Mouse (Mus musculus): Measurements from ENCODE around the gene Papolg.
"Not testable (repeated sequence)": the region's sequence is repeated elsewhere in the genome, so short reads cannot be mapped to it uniquely, and the experiment has no call there.

Gene Papolg

DNA sequence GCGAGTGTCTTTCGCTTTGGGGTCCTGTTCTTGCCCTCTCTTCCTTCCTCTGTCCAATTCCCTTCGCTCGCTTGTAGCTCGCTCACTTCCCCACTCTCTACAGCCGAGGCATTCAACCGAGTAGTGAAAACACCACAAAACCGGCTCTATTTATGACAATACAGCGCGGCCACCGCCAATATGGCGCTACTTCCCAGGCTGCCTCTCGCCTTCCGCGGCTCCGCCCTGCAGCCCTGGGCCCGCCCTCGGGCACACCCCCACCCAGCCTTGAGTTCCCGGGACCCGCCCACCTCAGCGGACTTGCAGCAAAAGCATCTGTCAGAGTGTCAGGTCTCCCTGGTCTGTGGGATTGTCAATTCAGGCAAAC is at the start of gene Papolg:
Papolg (minus strand) TSS at position 194 of the 367 bp plus-strand sequence.
- DNase-seq (ENCODE audit: low read depth): peak; percentile 95

DNA sequence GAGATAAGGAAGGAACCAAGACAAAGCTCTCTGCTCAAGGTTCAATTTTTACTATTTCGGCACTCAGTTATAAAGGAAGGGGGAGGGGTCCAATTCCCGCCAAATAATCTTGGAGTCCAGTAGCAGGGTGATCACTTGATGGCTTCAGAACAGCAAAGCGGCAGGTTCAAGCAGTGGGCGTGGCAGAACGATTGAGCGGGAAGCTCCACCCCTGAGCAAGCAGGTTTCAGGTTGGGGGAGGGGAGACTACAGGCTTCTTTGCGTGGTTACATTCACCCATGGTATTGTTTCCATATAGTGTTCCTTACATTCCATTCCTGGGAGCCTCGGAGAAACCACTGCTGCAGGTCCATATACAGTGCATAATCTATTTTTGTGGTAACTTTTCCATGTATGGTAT is 33.1 kb upstream of the Papolg start:
- DNase-seq (ENCODE audit: low read depth): not testable (repeated sequence)

DNA sequence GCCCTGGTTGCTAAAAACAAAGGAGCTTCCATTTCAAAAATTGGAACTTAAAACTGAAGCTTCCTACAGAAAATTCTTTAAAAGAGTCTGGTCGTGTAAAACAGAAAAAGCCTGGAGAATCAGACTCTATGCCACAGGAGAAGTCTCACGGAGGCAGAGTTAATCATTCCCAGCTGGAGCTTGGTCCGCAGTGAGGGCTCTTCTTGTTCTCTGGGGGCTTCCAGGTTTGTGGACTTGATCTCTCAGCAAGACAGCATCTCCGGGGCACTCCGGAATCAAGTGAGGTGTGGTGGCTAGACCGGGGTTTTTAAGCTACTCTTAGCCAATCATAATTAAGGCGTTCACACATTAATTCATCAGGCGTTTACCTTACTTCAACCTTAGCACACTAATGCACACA is 32.6 kb upstream of the Papolg start:
- DNase-seq (ENCODE audit: low read depth): no peak

DNA sequence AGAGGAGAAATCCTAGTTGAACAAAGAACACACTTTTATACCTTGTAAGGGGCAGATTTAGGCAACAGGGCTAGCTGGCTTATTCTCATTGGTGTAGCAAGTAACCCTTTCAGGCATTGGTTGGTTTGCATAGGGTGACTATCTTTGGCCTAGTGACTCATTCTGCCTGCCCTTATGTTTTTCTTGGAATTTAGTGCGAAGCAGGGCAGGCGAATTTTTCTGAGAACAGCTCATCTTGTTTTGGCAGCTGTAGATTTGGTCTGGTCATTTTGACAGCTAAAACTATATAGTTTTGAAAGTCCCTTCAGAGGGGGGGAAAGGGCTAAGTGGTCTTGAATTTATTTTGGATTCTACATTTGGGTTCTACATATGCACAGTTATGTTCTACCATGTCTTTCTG is 18.8 kb upstream of the Papolg start:
- DNase-seq (ENCODE audit: low read depth): peak; percentile 67

DNA sequence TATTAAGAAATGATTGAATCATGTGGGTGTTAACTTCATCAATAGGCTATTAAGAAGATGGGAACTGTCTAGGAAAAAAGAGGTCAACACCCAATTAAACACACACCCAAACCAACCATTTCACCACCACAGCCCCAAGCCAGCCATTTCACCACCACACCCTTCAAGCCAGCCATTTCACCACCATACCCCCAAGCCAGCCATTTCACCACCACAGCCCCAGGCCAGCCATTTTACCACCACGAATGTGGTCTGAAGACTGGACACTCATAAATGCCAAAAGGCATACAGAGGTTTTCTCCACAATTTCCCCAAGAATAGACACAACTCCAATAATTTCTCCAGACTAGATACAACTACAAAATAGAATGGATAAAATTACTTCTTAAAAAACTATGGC is 8.9 kb upstream of the Papolg start:
- DNase-seq (ENCODE audit: low read depth): no peak

DNA sequence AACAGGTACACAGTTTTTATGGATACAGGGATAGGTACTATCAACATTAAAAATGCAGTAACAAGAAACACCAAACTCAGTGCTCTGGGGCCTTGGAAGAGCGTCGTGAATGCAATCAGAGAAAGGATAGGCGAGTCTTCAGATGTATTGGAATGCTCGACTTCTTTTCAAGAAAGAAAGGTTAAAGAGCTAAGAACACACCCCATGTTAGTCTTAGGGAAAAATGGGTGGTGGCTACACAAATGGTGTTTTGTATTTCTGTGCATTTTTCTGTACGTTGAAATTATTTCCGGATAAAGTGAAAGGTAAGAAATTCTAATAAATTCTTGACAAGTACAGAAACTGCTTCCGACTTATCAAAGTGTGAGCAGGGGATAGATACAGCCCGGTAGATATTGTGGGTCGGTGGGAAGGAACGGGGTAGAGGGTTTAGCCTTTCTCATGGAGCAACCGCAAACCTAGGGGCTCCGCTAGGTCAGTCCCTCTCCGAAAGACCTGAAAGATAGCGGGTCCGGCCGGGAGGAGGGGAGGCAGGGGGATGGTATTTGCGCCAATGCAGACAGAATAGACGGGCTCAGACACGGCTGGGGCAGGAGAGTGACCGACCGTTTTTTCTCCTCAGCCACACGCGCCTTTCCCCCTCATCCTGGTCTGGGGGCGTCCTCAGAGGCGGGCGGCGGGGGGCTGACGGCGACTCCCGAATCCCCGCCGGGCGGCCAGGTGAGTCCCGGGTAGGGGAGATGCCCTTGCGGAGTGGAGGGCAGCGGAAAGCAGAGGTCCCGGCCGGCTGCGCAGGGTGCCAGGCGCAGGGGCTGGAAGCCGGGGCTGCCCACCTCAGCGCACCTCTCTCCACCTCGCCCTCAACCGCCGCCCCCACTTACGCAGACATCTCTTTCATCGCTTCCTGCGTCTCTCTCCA is 653 bp downstream of the Papolg start:
- peak; percentile 17 for DNase-seq (ENCODE audit: low read depth)

DNA sequence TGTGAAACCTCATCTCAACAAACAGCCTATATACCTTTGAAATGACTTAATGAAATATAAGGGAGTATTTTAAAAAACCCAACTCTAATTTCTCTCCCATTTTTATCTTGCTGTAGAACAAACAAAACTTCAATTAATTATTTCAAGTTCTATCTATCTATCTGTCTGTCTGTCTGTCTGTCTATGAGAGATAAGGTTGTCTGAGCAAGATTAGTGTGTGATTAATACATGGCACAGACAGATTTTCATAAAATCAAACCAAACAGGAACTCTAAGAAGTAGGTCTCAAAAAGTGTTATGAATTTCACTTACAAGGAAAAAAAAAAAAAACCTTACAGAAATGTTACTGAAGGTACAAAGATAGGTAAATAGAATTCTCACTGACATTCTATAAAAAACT is 1.5 kb downstream of the Papolg start:
- no peak for DNase-seq (ENCODE audit: low read depth)

DNA sequence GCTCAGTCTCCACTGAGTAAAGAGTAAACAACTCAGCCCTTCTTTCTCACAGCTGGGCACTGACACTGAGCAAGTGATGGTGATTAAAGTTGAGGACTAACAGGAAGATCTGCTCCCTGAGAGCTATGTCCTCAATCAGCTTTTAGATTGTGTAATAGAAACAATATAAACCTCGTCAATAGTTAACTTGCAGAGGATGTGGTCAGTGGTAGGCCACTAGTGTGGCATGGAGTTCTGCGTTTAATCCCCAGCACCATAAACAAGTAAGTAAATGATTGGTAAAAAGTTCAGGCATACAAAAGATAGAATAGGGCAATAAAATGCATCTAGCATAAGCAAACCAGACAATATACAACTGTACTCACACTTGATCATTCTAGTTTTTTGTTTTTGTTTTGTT is 30.7 kb downstream of the Papolg start:
- no peak for DNase-seq (ENCODE audit: low read depth)

DNA sequence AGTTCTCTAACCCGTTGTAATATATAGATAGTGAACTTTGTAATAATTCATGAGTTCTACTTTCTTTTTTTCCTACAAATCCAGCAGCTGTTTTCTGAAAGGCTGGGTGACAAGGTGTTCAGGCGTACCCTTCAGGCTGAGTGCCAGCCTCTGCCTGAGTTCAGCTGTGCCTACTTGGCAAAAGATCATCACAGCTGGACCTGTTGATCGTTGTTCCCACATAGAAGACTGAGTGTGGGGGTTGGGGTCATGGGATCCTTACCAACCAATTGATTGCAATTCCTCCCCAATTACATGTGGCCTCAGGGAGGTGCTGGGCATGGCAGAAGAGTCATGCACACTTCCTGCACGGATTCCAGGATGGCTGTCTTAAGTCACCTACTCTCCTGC is 38.3 kb downstream of the Papolg start:
- DNase-seq (ENCODE audit: low read depth): no peak

DNA sequence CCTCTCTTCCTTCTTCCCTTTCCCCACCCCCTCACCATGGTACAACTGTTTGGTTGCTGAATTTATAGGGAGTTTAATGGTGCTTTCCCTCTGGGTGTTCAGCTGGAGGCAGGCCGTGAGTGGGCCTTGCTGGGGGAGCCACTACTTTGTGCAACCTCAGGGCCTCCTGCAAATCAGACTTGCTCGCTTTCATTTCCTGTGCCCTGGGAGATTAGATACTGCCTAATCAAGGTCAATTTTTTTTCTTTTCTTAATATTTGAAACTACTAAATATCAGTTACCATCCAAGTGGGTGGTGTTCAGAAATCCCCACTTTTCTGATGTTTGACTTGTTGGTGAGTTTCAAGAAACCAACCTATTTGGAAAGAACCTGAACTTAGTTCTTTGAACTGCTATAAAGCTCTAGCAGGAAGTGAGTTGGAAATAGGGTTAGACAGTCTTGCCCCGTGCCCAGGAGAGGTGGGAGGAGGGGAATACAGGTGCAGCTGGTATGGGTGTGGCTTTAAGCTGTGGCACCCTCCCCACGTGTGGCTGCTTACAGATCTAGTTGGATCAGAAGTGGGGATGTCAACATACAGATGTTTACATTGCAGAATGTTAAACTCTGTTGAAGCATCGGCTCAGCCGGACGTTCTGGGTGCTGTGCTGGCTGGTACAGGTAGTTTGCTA is 38.9 kb downstream of the Papolg start:
- DNase-seq (ENCODE audit: low read depth): no peak

DNA sequence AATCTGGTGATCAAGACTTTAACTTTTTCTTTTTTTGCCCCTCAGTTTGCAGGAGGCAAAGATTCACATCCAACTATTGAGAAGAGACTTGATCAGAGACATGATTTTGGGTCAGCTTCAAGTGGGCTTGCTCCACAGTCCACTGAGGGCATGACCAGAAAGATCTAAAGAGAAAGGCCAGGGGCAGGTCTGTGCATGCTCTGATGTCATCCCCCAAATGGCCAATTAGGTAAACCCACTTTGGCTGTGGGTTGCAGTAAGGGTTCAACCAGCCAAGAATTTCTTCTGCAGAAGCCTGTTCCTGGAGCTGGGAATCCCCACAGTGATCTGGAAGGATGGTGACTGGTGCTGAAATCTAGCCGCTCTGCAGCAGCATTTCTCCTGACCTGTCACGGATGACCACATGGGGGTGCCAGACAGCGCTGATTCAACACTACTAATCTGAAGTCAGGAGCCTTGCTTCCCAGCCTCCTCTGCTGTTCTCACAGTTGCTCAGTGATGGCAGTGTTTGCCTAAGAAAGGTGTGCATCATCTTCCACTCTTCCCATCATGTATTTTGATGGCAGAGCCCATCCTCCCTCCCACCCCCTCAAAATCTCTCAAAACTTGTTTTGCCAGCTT is 39.8 kb downstream of the Papolg start:
- peak; percentile 78 for DNase-seq (ENCODE audit: low read depth)

DNA sequence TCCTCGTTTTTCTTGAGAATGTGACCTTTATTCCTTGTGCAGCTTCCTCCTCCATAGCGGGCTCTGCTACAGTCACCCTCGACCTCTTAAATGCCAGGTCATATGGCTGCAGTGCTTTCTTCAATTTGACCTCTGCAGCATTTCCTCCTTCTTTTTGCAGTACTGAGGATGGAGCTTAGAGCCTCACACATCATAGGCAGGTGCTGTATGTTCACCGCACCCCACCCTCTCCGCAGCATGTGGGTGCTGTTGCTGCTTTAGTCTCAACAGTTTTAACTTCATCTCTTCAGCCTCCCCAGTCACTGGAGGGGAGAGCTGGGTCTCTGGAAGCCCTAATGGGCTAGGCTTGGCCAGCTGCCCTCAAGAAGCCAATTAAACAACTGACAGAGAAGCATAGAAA is 41.7 kb downstream of the Papolg start:
- no peak for DNase-seq (ENCODE audit: low read depth)

DNA sequence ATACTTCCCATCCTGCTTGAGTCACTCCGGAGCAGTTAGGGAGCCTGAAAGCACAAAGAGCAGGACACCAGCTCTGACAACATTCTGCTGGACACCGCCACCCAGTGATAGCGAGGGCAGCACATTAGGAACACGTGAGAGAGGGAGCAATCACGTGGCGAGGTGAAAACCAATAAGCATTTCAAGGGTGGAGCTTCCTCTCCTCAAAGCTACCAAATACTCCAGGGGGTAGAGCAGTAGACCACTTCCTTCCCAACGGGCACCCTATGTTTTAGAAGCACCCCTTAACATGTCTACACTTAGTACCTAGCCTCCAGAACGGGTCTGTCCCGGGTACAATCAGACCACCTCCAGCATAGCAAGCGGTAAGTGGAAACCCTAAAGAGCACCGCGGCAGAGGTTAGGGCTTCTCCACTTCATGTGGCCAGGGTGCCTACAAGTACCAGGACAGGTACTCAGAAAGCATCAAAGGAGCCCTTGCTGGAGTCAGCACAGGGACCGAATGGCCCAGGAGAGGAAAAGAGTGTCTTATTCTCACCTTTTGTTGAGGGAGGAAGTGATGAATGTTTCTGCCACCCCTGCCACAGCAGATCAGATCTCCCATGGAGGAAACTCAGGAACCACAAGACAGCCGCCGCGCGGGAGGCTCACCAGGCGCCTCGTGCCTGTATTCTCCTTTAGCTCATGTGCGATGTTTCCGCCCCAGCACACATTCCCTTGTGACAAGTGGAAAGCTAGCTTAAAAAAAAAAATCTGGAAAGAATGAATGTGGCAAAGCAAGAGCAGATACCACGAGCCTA is 48.8 kb downstream of the Papolg start:
- DNase-seq (ENCODE audit: low read depth): no peak

DNA sequence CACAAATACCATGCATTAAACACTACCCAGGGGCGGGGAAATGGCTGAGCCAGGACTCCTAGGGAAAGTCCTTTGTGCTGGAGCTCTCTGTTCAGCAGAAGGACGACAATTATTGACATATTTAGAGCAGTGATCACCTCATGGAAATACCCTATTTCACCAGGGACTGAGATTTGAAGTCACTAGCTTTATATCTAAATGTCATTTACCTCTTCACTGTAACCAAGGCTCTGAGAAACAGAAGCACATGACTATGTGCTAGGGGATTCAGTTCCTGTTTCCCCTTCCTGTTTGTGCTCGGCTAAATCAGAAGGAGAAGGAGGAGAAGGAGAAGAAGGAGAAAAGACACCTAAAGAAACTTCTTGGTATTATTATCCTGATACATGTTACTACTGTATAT is 71.8 kb downstream of the Papolg start:
- no peak for DNase-seq (ENCODE audit: low read depth)

DNA sequence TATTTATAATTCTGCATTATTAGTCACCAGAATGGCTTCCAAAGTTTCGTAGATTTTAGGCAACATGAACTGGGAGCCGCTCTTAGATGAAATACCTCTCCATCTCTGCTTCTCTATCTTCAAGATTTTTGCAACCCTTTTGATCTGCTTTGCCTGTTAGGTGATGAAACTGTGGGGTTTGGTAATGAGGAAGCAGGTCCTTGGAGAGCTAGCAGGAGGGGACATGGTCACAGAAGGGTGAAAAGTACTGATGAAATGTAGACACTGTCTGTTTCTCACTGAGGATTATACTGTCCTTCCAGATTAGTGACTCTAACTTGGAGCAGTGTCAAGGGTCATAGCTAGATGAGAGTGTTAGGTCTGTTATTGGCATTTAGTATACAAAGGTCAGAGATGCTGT is 73.4 kb downstream of the Papolg start:
- no peak for DNase-seq (ENCODE audit: low read depth)

DNA sequence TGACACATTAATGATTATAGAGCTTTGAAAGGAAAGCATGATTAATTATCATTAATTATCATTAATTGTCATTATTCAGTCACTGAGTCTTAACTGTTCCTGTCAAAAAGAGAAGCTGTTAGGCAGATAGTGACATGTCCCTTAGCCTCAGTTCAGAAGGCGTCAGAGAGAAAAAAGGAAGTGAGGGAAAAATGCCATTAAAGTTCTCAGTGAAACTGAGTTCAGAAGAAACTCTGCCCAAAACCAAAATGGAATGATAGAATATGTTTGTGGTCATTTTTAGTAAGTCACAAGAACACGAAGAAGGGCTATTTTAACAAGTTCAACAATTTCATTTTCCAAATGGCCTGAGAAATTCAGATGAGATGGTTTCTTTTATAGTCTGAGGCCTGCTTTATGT is 74.1 kb downstream of the Papolg start:
- no peak for DNase-seq (ENCODE audit: low read depth)

DNA sequence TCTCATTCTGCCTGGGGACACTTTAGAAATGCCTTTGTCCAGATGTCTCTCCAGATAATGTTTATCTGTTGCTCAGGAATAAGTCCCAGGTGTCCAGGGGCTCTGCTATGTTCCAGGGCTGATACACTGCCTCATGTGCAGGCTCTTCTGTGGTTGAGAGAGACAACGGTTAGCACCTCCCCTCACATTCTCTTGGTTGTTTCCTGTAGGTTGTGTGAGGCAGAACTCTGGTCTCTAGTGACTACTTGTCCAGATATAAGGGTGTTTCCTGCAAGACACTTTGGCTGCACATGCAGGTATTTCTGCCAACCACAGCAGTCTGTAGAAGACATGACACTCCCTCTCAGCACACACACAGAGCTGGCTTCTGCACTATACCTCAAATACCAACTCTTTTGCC is 76.3 kb downstream of the Papolg start:
- DNase-seq (ENCODE audit: low read depth): no peak

All from NIH3T3 (cell line).